Mouse (Mus musculus): ENCODE measurements around the gene Hdac1.
"Not testable (repeated sequence)": the region's sequence is repeated elsewhere in the genome, so short reads cannot be mapped to it uniquely, and the experiment has no call there.

Gene Hdac1

DNA sequence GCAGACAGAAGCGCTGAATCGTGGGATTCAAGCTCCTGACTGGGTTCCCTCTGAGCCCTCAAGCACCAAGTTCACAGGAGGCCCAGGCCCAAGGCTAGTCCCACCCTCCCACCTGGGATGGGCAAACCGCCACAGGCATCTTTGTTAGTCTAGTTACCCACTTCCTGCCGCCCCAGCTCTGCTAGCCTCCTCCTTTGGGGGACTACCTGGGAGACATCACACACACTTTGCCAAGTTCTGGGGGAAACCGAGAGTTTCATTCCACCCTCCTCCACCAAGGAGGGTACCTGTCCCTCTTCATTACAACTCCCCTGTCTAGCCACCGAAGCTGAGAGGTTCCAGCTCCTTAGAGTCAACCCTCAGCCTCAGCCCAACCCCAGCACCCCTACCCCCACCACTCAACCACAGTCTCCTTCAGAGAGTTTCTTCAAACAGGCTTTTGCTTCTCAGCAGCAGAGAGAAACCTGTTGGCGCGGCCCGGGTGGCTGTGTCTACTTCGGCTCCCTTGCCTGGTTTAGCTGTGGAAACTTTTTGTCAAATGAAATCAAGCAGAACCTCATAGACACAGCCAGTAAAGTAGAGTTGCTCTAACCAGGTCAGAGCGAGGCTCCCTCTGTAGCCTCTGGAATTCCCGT lies 15.9 kb upstream of the Hdac1 start:
- no peak for DNase-seq (ENCODE audit: extremely low spot score, low spot score)

DNA sequence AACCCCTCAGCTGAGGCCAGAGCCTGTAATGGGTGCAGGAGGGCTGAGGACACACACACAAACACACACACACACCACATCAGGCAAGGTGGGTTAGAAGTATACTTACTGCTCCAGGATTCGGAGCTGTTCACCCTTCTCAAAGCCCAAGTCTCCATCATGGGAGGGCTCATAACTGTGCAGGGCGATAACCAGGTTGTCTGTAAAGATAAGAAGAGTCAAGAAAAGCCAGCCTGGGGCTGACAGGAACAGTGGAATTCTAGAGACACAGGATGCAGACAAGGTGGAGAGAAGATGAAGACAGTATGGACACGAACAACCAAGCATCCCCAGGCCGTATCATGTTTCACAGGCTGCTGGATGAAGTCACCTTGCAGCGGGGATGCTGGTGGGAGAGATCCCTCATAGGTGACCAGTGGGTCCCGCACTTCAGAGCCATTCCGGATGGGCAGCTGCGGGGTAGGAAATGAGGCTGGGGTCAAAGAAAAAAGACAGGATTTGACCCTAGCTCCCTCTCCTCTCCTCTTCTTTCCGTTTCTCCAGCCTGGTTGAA lies 14.8 kb upstream of the Hdac1 start:
- no peak for DNase-seq (ENCODE audit: extremely low spot score, low spot score)

DNA sequence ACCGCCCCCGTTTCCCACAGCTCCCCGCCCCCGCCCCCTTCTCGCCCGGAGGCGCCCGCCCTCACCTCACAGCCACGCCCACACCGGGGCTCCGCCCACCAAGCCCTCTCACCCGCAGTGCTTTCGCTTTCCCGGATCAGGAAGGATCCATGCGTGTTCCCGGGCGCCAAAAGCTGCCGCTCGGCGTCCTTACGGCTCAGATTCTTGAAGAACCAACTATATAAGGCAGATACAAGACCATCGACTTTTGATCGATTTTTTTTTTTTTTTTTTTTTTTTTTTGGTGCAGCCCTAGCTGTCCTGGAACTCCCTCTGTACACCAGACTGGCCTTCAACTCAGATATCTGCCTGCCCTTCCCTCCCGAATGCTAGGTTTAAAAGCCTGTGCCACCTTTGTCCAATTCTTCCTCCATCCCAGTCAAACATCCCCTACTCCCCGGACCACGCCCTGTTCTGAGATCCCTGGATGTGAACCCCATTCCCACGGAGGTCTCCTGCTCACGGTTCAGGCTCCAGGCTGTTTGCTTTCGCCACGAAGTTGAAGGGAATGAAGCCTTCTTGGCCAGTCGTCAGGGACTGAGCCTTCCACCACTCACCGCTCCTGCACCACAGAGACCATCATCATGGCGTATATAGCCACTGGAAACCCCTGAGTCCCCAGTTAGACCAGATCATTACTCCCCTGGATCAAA lies 14.2 kb upstream of the Hdac1 start:
- peak; percentile 93 for DNase-seq (ENCODE audit: extremely low spot score, low spot score)

DNA sequence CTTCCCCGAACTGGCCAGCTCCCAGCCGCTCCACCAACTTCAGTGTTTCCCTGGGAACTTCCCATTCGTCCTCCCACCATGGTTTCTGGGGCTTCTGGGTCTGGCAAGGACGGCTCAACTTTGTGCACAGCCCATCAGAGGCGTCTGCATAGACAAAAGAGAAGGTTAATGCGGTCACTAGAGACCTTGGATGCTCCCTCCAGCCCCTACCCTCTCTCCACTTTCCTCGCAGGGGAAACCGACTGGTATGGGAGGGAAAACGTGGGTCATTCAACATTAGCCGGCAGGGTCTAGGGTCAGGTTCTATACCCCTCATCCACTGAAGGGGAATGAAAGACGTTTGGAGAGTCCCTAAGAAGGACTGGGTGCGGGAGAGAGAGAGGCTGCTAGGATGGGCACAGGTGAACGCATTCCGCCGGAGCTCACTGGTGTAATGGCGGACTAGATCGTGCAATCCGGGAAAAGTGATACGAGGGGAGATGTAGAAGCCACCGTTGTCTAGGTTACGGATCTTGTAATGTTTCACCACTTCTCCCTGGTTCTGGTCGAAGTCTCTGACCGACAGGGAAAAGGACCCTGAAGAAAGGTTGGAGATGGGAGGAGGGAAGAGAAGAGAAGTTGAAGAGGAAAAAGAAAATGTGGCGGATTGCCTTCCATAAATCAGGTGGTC lies 13.5 kb upstream of the Hdac1 start:
- peak; percentile 55 for DNase-seq (ENCODE audit: extremely low spot score, low spot score)

DNA sequence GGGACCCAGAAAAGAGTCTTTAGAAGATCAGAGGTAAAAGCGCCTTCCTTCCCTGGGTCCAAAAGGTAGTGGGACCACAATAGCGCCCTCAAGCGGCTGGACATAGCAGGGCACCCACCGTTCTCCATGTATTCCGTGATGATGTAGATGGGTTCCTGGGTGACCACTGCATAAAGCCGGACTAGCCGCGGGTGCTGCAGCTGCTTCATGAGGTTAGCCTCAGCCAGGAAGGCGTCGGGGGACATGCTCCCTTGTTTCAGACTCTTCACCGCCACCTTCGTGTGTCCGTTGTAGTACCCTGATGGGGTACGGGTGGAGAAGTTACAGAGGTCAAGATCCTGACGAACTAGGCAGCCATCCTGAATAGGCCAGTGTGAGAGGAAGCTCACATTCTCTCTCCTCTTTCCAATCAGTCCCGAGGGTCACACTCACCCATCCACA lies 12.9 kb upstream of the Hdac1 start:
- peak; percentile 70 for DNase-seq (ENCODE audit: extremely low spot score, low spot score)

DNA sequence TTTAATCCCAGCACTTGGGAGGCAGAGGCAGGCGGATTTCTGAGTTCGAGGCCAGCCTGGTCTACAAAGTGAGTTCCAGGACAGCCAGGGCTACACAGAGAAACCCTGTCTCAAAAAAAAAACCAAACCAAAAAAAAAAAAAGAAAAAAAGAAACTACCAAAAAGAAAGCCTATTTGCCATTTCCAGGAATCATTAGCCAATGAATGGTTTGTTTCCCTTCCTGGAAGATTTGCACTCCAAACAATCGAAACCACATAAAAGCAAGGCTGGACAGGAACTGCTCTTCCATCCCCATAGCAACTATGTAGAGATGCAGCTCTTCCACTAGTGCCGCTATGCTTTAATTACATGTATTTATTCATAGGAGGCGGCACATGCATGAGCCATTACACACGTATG lies 12.0 kb upstream of the Hdac1 start:
- DNase-seq (ENCODE audit: extremely low spot score, low spot score), result not testable (repeated sequence)

DNA sequence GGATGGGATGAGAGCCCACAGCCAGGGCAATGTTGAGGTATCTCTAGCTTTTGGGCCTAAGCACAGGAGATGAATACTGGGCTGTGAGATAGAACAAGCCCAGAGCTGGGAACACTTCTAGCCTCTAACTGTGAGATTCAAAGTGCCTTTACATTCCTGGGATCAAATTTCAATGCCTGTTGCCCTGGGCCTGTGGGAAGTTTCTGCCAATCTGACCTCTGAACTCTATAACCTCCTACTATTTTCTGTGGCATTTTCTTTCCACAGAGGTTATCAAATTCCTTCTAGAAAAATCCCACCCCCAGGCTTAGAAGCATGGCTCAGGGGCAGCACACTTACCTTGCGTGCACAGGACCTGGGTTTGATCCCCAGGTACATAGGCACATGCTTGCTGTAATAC lies 7.8 kb upstream of the Hdac1 start:
- DNase-seq (ENCODE audit: extremely low spot score, low spot score), result no peak

DNA sequence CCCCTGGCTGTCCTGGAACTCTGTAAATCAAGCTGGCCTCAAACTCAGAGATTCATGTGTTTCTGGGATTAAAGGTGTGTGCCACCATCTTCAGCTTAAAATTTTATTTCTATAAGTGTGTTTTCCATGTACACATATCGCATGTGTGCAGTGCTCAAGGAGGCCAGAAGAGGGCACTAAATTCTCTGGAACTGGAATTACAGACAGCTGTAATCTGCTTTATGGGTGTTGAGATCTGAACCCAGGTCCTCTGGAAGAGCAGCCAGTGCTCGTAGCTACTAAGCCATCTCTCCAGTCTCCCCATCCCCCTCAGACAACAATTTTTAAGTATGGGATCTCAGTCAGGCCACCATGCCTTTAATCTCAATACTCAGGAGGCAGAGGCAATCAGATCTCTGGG lies 6.8 kb upstream of the Hdac1 start:
- DNase-seq (ENCODE audit: extremely low spot score, low spot score), result no peak

DNA sequence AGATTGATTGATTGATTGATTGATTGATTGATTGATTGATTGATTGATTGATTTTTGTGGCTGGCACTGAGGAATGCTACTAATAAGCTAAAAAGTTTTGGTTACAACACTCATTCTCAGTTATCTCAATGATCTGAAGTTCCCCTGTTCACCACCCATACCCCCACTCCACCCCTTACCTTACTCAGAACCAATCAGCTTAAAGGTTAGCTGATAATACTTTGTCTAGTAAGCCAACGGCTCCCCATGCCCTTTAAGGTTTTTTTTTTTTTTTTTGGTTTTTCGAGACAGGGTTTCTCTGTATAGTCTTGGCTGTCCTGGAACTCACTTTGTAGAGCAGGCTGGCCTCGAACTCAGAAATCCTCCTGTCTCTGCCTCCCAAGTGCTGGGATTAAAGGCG lies 5.1 kb upstream of the Hdac1 start:
- not testable (repeated sequence) for DNase-seq (ENCODE audit: extremely low spot score, low spot score)

DNA sequence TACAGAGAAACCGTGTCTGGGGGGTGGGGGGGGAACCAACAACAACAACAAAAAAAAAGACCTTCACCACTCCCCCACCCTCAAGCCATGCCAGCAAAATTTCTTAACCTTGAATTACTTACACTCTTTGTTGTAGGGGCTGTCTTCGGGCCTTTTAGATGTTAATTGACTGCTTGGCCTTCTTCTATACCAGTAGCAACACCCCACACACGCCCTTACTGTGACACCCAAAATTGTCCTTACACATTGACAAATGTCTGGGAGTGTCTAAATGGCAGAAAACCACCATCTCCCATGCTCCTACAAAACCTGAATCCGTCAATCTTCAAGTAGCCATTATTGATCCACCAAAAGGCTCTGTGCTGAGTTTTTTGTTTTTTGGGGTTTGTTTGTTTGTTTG lies 1.6 kb upstream of the Hdac1 start:
- DNase-seq (ENCODE audit: extremely low spot score, low spot score), result no peak

DNA sequence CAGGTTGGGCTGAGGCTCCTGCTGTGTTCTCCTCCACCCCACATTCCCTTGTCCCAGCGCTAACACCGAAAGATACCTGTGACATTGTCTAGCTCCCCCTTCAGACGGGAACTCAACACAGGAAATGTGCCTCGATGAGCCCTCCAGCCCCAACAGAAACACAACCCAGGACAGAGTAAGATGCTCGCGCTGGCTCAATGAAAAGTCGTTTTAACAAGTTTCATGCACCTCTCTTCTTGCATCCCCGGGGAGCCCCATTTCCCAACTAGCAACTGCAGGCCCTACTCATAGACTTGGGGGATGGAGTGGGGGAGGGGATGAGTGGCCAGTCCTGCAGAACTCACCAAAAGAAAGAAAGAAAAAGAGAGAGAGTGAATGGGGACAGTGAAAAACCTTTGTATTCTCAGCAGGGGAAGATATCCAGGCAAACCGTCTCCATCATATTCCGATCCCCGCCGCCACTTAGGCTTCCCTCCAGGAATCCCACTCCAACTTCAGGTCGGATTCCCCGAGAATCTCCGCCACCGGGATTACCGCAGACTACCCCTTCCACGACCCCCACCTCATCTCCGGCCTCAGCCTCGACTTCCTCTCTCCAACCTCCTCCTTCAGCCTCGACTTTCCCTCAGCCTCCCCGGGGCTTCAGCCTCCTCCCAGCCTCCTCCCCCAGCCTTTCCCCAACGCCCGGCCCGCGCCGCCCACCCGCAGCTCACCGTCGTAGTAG lies 483 bp downstream of the Hdac1 start:
- no peak for DNase-seq (ENCODE audit: extremely low spot score, low spot score)

DNA sequence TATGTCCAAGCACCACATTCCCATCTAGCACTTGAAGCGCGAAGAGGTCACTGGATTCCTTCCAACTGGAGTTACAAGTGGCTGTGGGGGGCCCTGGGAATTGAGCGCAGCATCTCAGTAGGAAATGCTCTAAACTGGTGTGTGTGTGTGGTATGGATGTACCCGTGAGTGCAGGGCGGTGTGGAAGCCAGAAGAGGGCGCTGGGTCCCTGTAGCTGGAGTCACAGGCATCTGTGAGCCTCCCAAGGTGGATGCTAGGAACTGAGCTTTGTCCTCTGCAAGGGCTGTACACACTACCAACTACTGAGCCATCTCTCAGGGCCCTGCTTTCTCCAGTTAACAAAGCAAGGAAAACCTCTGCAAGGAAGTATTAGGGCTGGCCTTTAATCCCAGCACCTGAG lies 2.5 kb downstream of the Hdac1 start:
- no peak for DNase-seq (ENCODE audit: extremely low spot score, low spot score)

DNA sequence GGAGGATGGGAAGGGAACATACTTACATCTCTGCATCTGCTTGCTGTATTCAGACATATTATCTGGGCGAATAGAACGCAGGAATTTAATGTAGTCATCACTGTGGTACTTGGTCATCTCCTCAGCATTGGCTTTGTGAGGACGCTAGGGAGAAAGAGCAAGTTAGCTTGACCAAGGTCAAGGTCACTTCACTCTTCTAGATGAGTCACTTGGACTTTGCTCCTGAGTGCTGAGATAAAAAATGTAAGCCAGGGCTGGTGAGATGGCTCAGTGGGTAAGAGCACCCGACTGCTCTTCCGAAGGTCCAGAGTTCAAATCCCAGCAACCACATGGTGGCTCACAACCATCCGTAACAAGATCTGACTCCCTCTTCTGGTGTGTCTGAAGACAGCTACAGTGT lies 13.6 kb downstream of the Hdac1 start:
- not testable (repeated sequence) for DNase-seq (ENCODE audit: extremely low spot score, low spot score)

DNA sequence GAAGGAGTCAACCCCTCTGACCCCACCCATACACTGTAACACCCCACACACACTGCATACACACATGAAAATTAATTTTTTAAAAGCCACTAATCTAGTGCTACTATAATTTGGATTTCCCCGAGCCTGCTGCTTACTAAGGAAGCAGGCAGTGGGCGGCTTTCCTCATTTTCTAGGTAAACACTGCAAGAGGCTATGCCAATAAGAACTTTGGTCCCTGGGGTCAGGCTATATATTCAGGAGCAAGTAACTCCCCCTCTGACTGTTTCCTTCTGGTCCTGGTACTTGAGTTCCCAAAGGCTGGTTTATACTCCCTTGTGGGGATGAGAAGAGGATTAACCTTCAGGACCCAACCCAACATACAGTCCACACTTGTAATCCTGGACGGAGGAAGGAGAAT lies 16.6 kb downstream of the Hdac1 start:
- DNase-seq (ENCODE audit: extremely low spot score, low spot score), result no peak

DNA sequence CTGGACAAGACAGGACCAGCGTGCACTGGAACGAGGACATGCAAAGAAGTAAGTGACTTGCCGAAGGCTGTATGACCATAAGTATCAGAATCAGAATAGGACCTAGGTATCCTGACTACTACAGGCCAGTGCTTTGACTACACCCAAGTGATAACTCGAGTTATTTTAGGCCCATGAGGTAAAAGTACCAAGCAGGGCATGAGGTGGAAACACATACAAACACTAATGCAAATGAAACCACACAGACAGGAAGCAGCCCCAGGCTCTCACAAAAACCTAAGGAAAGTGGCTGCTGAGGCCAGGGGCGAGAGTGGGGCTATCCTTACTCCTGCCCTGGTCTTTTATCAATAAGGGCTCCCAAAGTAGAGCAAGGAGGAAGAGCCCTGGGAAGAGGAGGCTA lies 17.2 kb downstream of the Hdac1 start:
- DNase-seq (ENCODE audit: extremely low spot score, low spot score), result no peak

DNA sequence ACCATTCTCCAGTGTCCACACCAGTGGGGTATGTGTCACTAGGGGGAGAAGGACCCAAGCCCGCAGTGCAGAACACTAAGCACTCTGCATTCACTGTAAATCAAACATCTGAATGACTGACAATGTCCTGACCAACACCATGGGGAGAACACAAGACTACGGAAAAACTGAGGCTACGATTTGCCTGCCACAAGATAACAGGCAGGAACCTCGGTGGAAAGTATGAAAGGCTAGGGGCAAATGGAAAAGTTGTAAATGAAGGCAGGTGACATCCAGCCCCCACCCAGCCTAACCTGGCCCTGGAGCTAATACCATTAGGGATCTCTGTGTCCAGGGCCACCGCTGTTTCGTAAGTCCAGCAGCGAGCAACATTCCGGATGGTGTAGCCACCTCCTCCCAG lies 24.0 kb downstream of the Hdac1 start:
- DNase-seq (ENCODE audit: extremely low spot score, low spot score), result no peak

DNA sequence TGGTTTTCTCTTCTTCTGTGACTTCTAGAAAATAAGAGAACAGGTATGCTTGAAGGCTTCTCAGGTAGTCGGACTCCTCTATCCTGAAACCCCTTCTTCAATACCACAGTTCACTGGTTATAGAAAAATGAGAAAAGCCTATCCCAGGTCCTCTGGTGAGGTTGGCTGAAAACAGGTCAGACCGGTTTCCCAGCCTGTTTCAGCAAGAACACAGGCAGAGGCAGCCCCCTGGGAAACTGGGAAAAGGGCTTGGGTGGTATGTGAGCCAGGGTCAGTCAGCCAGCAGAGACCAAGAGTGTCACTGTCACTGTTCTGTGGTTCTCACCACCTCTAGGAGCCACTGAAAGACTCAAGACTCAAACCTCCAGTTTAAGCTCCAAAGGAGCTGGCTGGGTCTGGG lies 25.6 kb downstream of the Hdac1 start:
- DNase-seq (ENCODE audit: extremely low spot score, low spot score), result no peak

DNA sequence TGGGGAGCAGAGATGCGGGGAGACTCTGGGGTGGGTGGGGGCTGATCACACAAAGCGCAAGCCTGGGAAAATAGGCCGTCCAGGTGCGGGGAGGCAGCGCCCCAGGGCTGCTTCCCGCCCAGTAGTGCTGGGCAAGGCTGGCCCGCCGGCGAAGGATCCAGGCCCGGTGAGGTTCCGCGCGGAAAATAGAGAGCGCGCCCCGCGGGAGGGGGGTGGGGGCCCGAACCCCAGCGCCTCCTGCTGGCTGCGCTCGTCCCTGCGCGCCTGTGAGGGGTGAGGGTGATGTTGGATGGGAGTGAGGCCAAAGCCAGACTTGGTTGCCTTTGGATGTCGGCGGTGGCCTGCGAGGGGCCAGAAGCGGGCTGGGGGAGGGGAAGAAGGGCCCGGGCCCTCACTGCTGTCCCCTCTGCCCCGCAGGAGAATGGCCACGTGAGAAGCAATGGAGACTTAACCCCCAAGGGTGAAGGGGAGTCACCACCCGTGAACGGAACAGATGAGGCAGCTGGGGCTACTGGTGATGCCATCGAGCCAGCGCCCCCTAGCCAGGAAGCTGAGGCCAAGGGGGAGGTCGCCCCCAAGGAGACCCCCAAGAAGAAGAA lies 28.1 kb downstream of the Hdac1 start:
- peak; percentile 82 for DNase-seq (ENCODE audit: extremely low spot score, low spot score)

DNA sequence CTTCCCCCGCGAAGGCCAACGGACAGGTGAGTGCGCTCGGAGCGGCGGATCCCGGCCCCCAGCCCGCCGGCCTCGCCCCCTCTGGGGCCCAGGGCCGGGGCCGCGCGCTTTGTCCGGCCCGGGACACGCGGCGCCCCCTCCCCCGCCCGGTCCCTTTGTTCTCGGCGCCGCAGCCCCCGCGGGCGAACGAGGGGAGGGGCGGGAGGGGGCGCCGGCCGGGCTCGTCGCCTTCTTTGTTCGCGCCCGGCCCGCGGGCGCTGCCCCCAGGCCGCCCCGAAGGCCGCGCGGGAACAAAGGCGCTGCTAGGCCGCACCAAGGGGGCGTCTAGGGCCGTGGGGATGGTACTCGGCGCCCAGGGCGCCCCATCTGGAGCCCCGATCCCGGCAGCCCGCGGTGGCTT lies 28.6 kb downstream of the Hdac1 start:
- no peak for DNase-seq (ENCODE audit: extremely low spot score, low spot score)

DNA sequence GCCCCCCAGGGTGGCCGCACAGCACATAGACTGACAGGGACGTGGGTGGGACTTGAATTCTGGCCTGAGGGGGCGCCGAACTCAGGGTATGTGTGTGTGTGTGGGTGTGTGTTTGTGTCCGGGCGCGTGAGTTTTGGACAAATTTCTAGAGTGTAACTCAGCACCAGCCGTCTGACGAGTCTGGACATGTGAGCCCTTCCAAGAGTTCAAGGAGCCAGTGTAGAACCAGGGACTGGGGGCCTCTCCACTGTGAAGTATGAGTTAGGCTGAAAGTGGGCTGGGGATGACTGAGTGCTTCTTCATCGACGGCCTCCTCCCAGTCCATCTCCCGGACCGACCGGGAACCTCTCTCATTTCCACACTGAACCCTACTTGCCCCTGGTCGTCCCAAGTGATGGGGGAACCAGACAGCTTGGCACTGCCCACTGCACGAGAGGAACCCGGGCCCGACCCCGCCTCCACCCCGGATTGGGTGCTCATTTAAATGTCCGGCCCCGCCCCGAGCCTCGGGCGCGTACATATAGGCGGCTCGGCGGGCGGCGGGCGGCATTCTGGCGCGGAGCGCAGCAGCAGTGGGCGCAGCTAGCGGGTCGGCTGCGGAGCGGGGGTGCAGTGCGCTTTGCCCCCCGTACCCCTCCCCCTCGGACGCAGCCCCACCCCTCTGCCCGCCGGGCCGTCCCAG lies 29.3 kb downstream of the Hdac1 start, which contains the start of gene Marcksl1:
Gene Marcksl1 (plus strand): TSS at position 496 of the 682 bp plus-strand sequence.
- peak; percentile 94 for DNase-seq (ENCODE audit: extremely low spot score, low spot score)

Data from neural tube, embryonic 10.5 days (tissue).